Mouse (Mus musculus) G1E (cell line): ENCODE measurements around the gene Aass.

ENCODE experiments used
- CTCF ChIP-seq: IDR thresholded peaks from 2 replicates; pipeline ENCODE4 v1.5.1; 2012; ENCODE audit warnings: low read depth, low read length, inconsistent platforms, mixed read lengths
- GATA1 ChIP-seq: IDR thresholded peaks from 2 replicates; pipeline ENCODE4 v1.6.1; 2012; ENCODE audit warnings: borderline replicate concordance, low read length, inconsistent platforms, mixed read lengths
- GATA2 ChIP-seq: IDR thresholded peaks from 2 replicates; pipeline ENCODE4 v1.6.1; 2012; ENCODE audit warnings: low read depth, low read length, inconsistent platforms, borderline replicate concordance
- POLR2AphosphoS5 ChIP-seq: IDR thresholded peaks from 2 replicates; pipeline ENCODE4 v1.6.1; 2012; ENCODE audit warnings: low read depth, low read length, inconsistent platforms; ENCODE audit not compliant: insufficient replicate concordance
- TAL1 ChIP-seq: conservative IDR thresholded peaks from 2 replicates; pipeline ENCODE4 v1.6.1; 2012; ENCODE audit warnings: low read depth, low read length, inconsistent platforms, mixed read lengths

DNA sequence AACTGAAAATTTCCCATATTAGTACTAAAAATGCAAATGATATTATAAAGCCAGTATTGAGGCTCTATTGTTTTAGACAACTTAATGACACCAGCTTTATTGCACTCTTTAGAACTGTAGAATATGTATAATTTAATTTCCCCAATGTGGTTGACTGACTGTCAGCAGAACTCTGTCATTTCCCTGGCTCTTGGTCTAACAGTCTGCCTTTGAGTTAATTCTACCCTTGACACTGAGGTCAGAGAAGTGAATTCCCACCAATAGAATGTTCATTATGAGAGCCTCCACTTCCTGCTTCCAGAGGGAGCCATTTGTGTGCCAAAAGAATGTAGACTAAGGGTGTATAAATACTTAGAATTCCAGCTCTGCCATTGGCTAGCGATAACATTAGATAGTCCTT, 104.5 kb downstream of the Aass start:
- no peak for TF ChIP-seq CTCF
- no peak for TF ChIP-seq GATA1
- TF ChIP-seq TAL1: no peak
- TF ChIP-seq POLR2AphosphoS5: no peak
- TF ChIP-seq GATA2: no peak
